Mouse (Mus musculus): ENCODE data around the gene Gpr85.

Gene Gpr85

DNA sequence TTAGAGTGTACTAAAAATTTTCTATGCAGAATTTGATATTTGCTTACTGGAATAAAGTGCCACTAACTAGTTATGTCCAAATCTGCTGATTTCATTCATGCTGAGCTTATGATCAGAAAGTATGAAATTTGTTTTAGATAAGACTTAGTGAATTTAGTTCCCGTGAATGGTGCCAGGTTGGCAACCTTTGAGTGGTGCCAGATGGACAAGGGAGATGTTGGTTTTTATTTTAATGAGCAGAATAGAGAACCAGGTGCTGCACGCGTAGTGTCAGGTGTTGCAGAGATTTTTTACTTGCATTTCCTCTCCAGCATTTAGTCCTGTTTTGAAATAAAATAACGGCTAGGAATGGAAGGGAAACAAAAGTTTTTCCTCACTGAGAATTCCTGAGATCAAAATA, 27.6 kb downstream of the Gpr85 start:
- DNase-seq: no peak

DNA sequence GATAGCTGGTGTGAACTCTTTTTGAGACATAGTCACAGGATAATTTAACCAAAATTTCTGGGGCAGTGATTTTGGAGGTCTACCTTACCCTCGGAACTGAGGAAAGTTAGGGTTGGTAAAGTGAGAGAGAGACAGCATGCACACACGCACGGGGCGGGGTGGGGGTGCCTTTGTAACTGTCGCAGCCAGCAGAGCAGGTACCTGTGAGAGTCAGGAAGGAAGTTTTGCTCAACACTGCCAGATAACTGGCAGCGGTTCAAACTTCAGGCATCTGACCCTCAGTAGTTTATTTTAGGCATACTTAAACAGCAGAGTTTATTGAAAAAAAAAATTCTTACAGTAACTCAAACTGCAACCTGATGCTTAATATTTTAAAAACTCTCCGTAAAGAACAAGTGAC, 39.7 kb downstream of the Gpr85 start:
- DNase-seq: no peak

GRCm38 (mm10) chr6:13797389-13797788, 42.4 kb downstream of the Gpr85 start:
- no peak for DNase-seq
